Mouse (Mus musculus) olfactory bulb, adult 2 months (tissue): ENCODE measurements at regions not wholly inside any gene's neighbourhood (a gene's known extent, or its start where the extent isn't known, plus 50 kb on each side); places are given as distances from the start of the nearest gene placed in this dataset.

Source experiments
- H3K27ac ChIP-seq: fragments of 200-500 bp; 2 replicates; pipeline ENCODE4 v1.5.1; 2012; ENCODE audit warnings: low read depth, low read length; ENCODE audit not compliant: insufficient read depth
- H3K4me1 ChIP-seq: fragments of 200-500 bp; 2 replicates; pipeline ENCODE4 v1.6.1; 2012; ENCODE audit warnings: low read length; ENCODE audit not compliant: control insufficient read depth, insufficient read depth
- H3K4me3 ChIP-seq: fragments of 200-500 bp; 2 replicates; pipeline ENCODE4 v1.5.1; 2012; ENCODE audit warnings: mild to moderate bottlenecking, low read depth, low read length, moderate library complexity; ENCODE audit not compliant: insufficient read depth
- CTCF ChIP-seq: fragments of 200-500 bp; IDR thresholded peaks from 2 replicates; pipeline ENCODE4 v1.5.1; 2012; ENCODE audit warnings: low read depth, mild to moderate bottlenecking, low read length, moderate library complexity; ENCODE audit not compliant: insufficient read depth
- POLR2A ChIP-seq: fragments of 200-500 bp; IDR thresholded peaks from 2 replicates; pipeline ENCODE4 v1.6.1; 2012; ENCODE audit warnings: mild to moderate bottlenecking, low read depth, low read length, moderate library complexity; ENCODE audit not compliant: insufficient read depth
- WGBS: fragments of 180-500 bp; shearing (Covaris S2); methylation state at CpG from one replicate; pipeline ENCODE4 v1.1.7; 2018; 5-methylcytosine and 5-hydroxymethylcytosine counted together

GRCm38 (mm10) chr11:30710266-30710665 lies 60.9 kb upstream of the Acyp2 start:
- Histone ChIP-seq H3K4me3 (no peak overlapping the region), H3K4me1 (no peaks in the 10 kb centered on the region), H3K27ac (no peak overlapping the region)
- TF ChIP-seq CTCF: no peak
- TF ChIP-seq POLR2A: no peak

GRCm38 (mm10) chr11:30720803-30721202 lies 50.7 kb upstream of the Psme4 start:
- H3K4me3 ChIP-seq: no peak overlapping the region
- H3K27ac ChIP-seq: 0 out of 2 replicates have a peak overlapping the region, but pooled peaks have one; percentile 29
- no peak for TF ChIP-seq POLR2A
- TF ChIP-seq CTCF: no peak
- peaks cover 3% of the 10 kb centered on the region; the same call in 1 of the 2 replicates for H3K4me1 ChIP-seq
- 0% methylated on average over 1 of the region's 1 CpGs for WGBS
